Mouse (Mus musculus) testis, adult 2 months (tissue): ENCODE data around the gene Grin2b. TPM values are rescaled to one million over a fixed set of nuclear protein-coding genes. Genes with fewer than 3 reads are reported as not detected.

Experiments used
- H3K27ac ChIP-seq: fragments of 200-500 bp; 2 replicates; pipeline ENCODE4 v1.5.1; 2012; ENCODE audit warnings: low read depth, low read length; ENCODE audit not compliant: control insufficient read depth, insufficient read depth
- H3K27me3 ChIP-seq: fragments of 200-500 bp; 2 replicates; pipeline ENCODE4 v1.6.1; 2012; ENCODE audit warnings: mild to moderate bottlenecking, low read length, moderate library complexity; ENCODE audit not compliant: control insufficient read depth, insufficient read depth
- H3K36me3 ChIP-seq: fragments of 200-500 bp; 2 replicates; pipeline ENCODE4 v1.6.1; 2012; ENCODE audit warnings: mild to moderate bottlenecking, low read length; ENCODE audit not compliant: control insufficient read depth, insufficient read depth
- H3K4me1 ChIP-seq: fragments of 200-500 bp; 2 replicates; pipeline ENCODE4 v1.6.1; 2012; ENCODE audit warnings: low read length; ENCODE audit not compliant: control insufficient read depth, insufficient read depth
- H3K4me3 ChIP-seq: fragments of 200-500 bp; 2 replicates; pipeline ENCODE4 v1.5.1; 2012; ENCODE audit warnings: low read depth, mild to moderate bottlenecking, low read length, moderate library complexity, mixed read lengths; ENCODE audit not compliant: control insufficient read depth
- CTCF ChIP-seq: fragments of 200-500 bp; IDR thresholded peaks from 2 replicates; pipeline ENCODE4 v1.5.1; 2012; ENCODE audit warnings: low read depth, mild to moderate bottlenecking, inconsistent platforms, low read length, moderate library complexity; ENCODE audit not compliant: control insufficient read depth, insufficient read depth, insufficient replicate concordance
- POLR2A ChIP-seq: fragments of 200-500 bp; IDR thresholded peaks from 2 replicates; pipeline ENCODE4 v1.6.1; 2012; ENCODE audit warnings: low read depth, mild to moderate bottlenecking, inconsistent platforms, low read length, moderate library complexity; ENCODE audit not compliant: control insufficient read depth
- polyA plus RNA-seq: library from polyadenylated mRNA; depleted of rRNA; stranded (reverse); fragments of >200 nt; gene quantifications from 2 replicates; pipeline ENCODE4 v1.2.3, GENCODE M21; 2012

The Grin2b gene
- polyA plus RNA-seq, 1 experiment: 5.6 TPM

DNA sequence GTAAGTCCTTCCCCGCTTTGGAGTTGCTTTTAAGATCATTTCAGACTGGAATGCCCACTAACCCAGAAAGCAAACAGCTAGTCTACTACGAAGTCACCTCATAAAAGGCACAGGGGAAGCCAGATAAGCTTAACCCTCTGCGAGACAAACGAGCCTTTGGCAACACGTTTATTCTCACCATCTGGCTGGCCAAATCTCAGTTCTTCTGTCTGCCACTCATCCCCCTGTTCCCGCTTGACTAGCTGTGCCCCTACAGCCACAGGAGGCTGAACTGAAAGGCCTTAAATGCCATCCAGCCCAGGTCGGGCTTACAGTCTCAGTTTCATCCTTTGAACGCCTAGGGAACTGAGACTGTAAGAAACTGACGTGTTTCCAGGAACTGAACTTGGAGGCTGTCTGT is 200.8 kb downstream of the Grin2b start:
- no peak for TF ChIP-seq CTCF
- H3K4me1 ChIP-seq: no peaks in the 10 kb centered on the region

DNA sequence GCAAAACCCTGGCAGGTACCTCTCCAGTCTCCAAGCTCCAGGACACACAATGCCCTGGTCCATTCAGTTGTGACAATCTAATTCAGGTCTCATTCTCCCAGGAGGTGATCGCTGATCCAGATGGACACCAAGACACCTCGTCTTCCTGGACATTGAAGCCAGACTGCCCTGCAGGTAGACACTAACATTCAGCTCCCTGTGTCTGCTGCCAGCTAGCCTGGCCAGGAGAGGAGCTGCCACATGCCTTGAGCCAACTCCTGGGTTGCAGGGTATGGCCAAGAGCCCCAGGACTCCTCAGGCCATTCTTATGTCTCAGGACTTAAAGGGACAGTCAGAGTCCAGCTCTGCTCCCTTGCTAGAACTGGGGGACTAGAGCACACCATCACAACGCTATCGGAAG is 201.8 kb downstream of the Grin2b start:
- Histone ChIP-seq H3K27ac (no peak overlapping the region), H3K36me3 (no peaks in the 10 kb centered on the region), H3K4me3 (no peak overlapping the region), H3K4me1 (no peaks in the 10 kb centered on the region), H3K27me3 (no peaks in the 10 kb centered on the region)
- TF ChIP-seq POLR2A (no peak), CTCF (no peak)

More for the DNA sequence above, 200.8 kb downstream of the Grin2b start:
- no peak overlapping the region for H3K27ac ChIP-seq
- no peaks in the 10 kb centered on the region for H3K27me3 ChIP-seq
- H3K36me3 ChIP-seq: no peaks in the 10 kb centered on the region
- H3K4me3 ChIP-seq: no peak overlapping the region

DNA sequence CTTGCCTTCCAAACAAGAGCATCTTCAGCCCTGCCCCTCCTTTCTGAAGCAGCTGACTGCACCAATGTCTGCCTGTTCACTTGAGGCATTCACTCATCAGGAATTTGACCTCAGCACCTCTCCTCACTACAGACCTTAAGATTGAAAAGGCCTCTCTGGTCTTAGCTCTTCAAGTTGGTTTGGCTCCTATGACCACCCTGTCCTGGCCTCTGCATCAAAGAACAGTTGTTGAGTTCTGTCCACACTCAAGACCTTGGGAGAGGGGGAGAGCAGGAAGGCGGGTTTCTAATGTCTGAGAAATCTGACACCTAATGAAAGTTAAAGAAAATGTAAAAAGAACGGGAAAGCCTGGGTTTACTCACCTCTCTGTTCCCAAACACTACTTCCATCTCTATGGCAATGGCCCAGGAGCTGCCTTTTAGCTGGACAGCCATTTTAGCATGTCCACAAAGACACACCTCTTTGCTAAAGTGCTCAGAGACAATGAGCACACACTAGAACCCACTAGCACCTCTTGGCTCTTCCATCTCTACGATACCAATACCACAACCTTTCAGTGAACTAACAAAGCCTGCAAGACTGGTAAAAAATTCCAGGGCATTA is 202.5 kb downstream of the Grin2b start:
- Histone ChIP-seq H3K27me3 (no peaks in the 10 kb centered on the region), H3K4me3 (no peak overlapping the region), H3K4me1 (no peaks in the 10 kb centered on the region), H3K27ac (no peak overlapping the region), H3K36me3 (no peaks in the 10 kb centered on the region)
- TF ChIP-seq POLR2A: no peak
- no peak for TF ChIP-seq CTCF

DNA sequence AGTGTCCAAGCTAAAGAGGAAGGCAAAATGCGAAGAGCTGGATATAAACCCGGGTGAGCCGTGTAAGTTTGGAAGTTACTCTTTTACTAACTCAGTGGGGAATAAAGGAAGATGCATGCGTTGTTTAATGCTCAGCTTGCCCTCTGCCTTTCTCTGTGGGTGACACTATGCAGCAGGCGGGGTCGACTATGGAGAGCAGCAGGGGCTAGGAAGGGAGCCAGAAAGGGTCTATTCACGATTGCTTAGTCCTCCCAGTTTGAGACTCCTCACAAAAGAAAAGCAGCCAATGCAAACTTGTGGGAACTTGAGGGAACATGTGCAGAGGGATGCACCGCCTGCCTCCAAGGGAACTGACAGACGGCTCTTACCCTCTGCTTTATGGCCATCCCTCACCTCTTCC is 211.5 kb downstream of the Grin2b start:
- Histone ChIP-seq H3K4me3 (no peak overlapping the region), H3K27ac (no peak overlapping the region), H3K4me1 (peaks cover 2% of the 10 kb centered on the region; the same call in 1 of the 2 replicates), H3K36me3 (no peaks in the 10 kb centered on the region), H3K27me3 (no peaks in the 10 kb centered on the region)
- TF ChIP-seq POLR2A: no peak
- no peak for TF ChIP-seq CTCF

DNA sequence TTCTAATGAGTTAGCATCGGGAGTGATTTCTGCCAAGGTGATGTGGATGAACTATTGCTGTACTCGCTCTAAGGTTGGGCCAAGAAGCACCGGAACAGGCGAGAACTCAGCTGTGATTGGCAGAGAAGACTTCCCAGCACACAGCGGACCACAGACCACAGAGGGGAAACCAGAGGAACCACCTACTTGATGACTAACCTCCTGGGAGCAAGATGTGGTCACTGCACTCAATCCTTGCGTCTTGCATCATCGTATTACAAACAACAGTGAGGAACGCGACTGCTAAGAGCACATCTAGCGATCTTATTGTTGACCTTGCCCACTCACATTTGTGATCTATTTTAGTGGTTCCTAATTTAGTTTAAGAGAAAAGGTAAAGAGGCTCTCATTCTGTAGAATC is 213.7 kb downstream of the Grin2b start:
- TF ChIP-seq POLR2A: no peak
- TF ChIP-seq CTCF: no peak
- H3K36me3 ChIP-seq: no peaks in the 10 kb centered on the region
- no peaks in the 10 kb centered on the region for H3K27me3 ChIP-seq
- peaks cover 2% of the 10 kb centered on the region; the same call in 1 of the 2 replicates for H3K4me1 ChIP-seq
- H3K27ac ChIP-seq: no peak overlapping the region
- H3K4me3 ChIP-seq: no peak overlapping the region

DNA sequence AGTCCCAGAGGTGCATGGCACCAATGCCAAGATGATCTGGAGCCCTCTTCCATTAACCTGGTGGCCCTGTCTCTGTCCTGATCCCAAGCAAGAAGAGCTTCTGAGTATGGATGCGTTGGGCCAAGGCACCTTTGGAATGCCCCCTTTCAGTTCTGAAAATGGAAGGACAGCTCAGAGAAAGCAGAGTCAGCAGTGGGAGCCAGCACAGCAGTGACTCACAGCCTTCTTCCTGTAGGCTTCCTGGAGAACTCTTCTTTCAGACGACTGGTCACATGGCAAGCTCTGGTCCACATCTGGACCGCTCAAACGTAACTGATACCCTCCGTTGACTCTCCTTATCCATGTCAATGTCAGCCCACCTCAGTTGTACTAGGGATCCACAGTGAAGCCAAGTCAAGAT is 221.6 kb downstream of the Grin2b start:
- Histone ChIP-seq H3K4me3 (no peak overlapping the region), H3K4me1 (no peaks in the 10 kb centered on the region), H3K36me3 (no peaks in the 10 kb centered on the region), H3K27me3 (no peaks in the 10 kb centered on the region), H3K27ac (no peak overlapping the region)
- TF ChIP-seq POLR2A: no peak
- TF ChIP-seq CTCF: no peak

DNA sequence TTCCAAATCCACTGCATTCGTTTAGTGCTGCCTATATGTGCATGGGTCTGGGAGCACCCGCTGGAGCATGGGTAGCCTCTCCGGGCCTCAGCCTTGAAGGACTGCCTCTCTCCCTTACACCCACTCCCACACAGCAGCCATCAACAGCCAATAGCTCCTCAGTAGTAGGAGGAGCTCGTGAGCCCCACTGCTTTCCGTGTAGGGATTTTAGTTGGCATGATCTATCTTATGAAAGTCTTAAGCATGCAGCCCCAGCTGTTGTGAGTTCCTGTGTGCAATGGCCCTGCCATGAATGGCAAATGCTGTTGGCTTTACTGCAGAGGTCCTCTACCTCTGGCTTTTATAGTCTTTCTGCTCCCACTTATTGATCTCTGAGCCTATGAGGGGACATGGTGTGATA is 227.8 kb downstream of the Grin2b start:
- H3K4me1 ChIP-seq: no peaks in the 10 kb centered on the region
- TF ChIP-seq CTCF (no peak), POLR2A (no peak)

DNA sequence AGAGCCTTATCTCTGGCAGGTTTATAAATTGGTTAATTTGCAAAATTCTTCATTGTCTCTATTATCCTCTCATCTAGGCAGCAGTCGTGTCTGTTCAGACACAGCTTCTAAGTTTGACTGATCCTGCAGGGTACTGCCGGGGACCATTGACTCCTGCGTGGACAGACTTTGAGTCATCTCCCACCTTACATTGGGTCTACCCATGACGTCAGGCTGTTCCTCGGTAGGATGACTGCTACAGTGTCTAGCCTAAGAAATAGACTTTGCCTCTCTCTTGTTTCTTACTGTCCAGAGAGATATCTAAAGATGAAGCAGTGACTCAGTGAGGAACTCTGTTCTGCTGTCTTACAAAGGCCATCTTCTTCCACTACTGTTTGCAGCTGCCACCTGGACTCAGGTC is 229.0 kb downstream of the Grin2b start:
- TF ChIP-seq POLR2A: no peak
- TF ChIP-seq CTCF: no peak
- Histone ChIP-seq H3K4me3 (no peak overlapping the region), H3K27me3 (no peaks in the 10 kb centered on the region), H3K36me3 (no peaks in the 10 kb centered on the region), H3K4me1 (no peaks in the 10 kb centered on the region), H3K27ac (no peak overlapping the region)

More for the DNA sequence above, 227.8 kb downstream of the Grin2b start:
- Histone ChIP-seq H3K4me3 (no peak overlapping the region), H3K27me3 (no peaks in the 10 kb centered on the region), H3K27ac (no peak overlapping the region), H3K36me3 (no peaks in the 10 kb centered on the region)
